In genomic region chr2:155673546-155673945, GRCm38 (mm10) we compare ENCODE assay signal across 8 mouse cellular contexts. TPM values are rescaled to one million over a fixed set of nuclear protein-coding genes. Genes with fewer than 3 reads are reported as not detected.
DNase-seq lines count a peak whose midpoint lies in the region; ATAC-seq and TF ChIP-seq lines count a peak whose summit lies in the region.

No protein-coding gene starts in this region.

- H3K36me3 ChIP-seq in forebrain, postnatal 0 days (ENCODE audit: insufficient read depth) = peaks cover 24% of the 10 kb centered on the region
- H3K36me3 ChIP-seq in forebrain, embryonic 15.5 days = peaks cover 26% of the 10 kb centered on the region

- H3K27me3 ChIP-seq in forebrain, postnatal 0 days (ENCODE audit: insufficient read depth, low read length) = no peaks in the 10 kb centered on the region
- no peaks in the 10 kb centered on the region for H3K27me3 ChIP-seq in forebrain, embryonic 15.5 days

- H3K4me1 ChIP-seq in forebrain, postnatal 0 days (ENCODE audit: insufficient read depth) = no peaks in the 10 kb centered on the region
- no peaks in the 10 kb centered on the region for H3K4me1 ChIP-seq in forebrain, embryonic 15.5 days

- H3K9ac ChIP-seq in forebrain, postnatal 0 days = no peak overlapping the region
- no peak overlapping the region for H3K9ac ChIP-seq in forebrain, embryonic 15.5 days (replicated peaks)

- no peak overlapping the region for H3K4me3 ChIP-seq in forebrain, postnatal 0 days (ENCODE audit: low read depth, low read length)
- no peak overlapping the region for H3K4me3 ChIP-seq in forebrain, embryonic 15.5 days

- peak; percentile 62 for TF ChIP-seq CTCF in forebrain, postnatal 0 days (IDR thresholded peaks at IDR 0.05; ENCODE audit: low read depth)

- no peak overlapping the region for H3K4me2 ChIP-seq in forebrain, postnatal 0 days (ENCODE audit: low read depth)
- H3K4me2 ChIP-seq in forebrain, embryonic 15.5 days (replicated peaks) = no peak overlapping the region

- 17% methylated on average over 2 of the region's 2 CpGs for WGBS in forebrain, postnatal 0 days
- WGBS in forebrain, embryonic 15.5 days = 25% methylated on average over 2 of the region's 2 CpGs

- peak; percentile 43 for DNase-seq in forebrain, postnatal 0 days
- peak; percentile 69 for DNase-seq in urinary bladder, postnatal 14 days (ENCODE audit: low spot score)
- no peak for DNase-seq in urinary bladder, adult 2 months (ENCODE audit: low spot score)
- DNase-seq in induced T-regulatory cell, adult 2 months (ENCODE audit: low read depth) = peak; percentile 90
- DNase-seq in lung, postnatal 25 days (ENCODE audit: low spot score) = peak; percentile 63
- peak; percentile 64 to 86 for DNase-seq in spleen, postnatal 4 days (ENCODE audit: low spot score in 2 of 2)

- H3K9me3 ChIP-seq in forebrain, postnatal 0 days (ENCODE audit: low read length) = no peaks in the 10 kb centered on the region
- no peaks in the 10 kb centered on the region for H3K9me3 ChIP-seq in forebrain, embryonic 15.5 days

- H3K27ac ChIP-seq in forebrain, postnatal 0 days (ENCODE audit: low read depth, low read length) = no peak overlapping the region
- H3K27ac ChIP-seq in forebrain, embryonic 15.5 days (replicated peaks) = no peak overlapping the region

- ATAC-seq in forebrain, postnatal 0 days = no peak
- no peak for ATAC-seq in forebrain, embryonic 15.5 days (replicated peaks)
- ATAC-seq in common myeloid progenitor, adult 5-6 weeks (replicated peaks; ENCODE audit: low read depth, poor library complexity, severe bottlenecking) = 0 out of 2 replicates have a peak, but pooled peaks have one; percentile 60

RNA-seq across cellular contexts. Expression of gene Trpc4ap, which starts 18.6 kb away (rescaled TPM):
- total RNA-seq in forebrain, postnatal 0 days (2014; rRNA removed) = 110 and 131 TPM in 2 replicates
- polyA plus RNA-seq in forebrain, postnatal 0 days (2015; fragmentation: Nextera tagmentation; extraction: Ambion mirVana) = 118 and 128 TPM in 2 replicates
- polyA plus RNA-seq in forebrain, embryonic 15.5 days (2015; fragmentation: Nextera tagmentation; extraction: Ambion mirVana) = 172 and 180 TPM in 2 replicates
- 86.9 and 90.7 TPM in 2 replicates for polyA plus RNA-seq in urinary bladder, adult 2 months (2012; rRNA removed)
- total RNA-seq in common myeloid progenitor, adult 5-6 weeks (2017) = 73.5 and 77.3 TPM in 2 replicates

RNA-seq across cellular contexts. Expression of gene Edem2, which starts 55.7 kb away (rescaled TPM):
- 35.9 and 41.9 TPM in 2 replicates for total RNA-seq in forebrain, postnatal 0 days (2014; rRNA removed)
- 30.7 and 34.1 TPM in 2 replicates for polyA plus RNA-seq in forebrain, postnatal 0 days (2015; fragmentation: Nextera tagmentation; extraction: Ambion mirVana)
- 42.4 and 46.5 TPM in 2 replicates for polyA plus RNA-seq in forebrain, embryonic 15.5 days (2015; fragmentation: Nextera tagmentation; extraction: Ambion mirVana)
- polyA plus RNA-seq in urinary bladder, adult 2 months (2012; rRNA removed) = 56.1 and 78.7 TPM in 2 replicates
- total RNA-seq in common myeloid progenitor, adult 5-6 weeks (2017) = 27.8 and 36.5 TPM in 2 replicates
